Mouse (Mus musculus): ENCODE results near the gene Sox13. TPM values are rescaled to one million over a fixed set of nuclear protein-coding genes. Genes with fewer than 3 reads are reported as not detected.

The Sox13 gene
- polyA plus RNA-seq (2021; fragmentation: Nextera tagmentation): 1.5 and 1.8 TPM in 2 replicates
- long read RNA-seq, experiment 1: 0 reads
- long read RNA-seq, experiment 2: 0 reads

GRCm38 (mm10) chr1:133423543-133424480 lies at the start of gene Sox13:
Gene Sox13 (minus strand): TSS chr1:133424377.

DNA sequence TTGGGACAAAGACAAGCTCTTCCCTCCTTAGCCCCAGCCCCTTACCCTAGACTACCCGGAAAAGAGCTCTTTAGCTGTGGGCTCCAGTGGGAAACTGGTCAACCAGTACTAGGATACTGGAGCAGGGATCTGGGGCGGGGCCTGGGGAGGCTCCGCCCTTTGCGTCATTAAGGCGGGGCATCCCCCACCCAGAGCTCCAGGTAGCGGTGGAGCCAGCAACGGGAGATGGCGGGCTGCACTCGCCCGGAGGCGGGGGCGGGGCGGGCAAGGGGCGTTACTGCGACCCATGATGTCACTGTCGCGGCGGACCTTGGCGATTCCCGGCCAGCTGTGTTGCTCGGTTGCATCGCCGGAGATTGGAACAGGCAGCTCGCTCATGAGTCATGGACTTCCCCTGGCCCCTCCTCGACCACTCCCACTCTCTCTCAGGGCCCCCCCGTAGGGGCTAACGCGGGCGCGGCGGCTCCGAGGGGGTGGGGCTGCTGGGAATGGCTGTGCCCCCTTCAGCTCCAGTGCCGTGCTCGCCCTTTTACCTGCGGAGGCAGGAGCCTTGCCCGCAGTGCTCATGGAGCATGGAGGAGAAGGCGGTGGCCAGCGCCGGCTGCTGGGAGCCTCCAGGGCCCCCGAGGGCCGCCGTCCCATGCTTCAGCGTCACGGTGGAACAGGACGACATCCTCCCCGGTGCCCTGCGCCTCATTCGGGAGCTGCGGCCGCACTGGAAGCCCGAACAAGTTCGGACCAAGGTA lies 60.7 kb downstream of the Sox13 start, which contains the start of gene Etnk2:
Gene Etnk2, plus strand, starts transcription at position 297 of the 746 bp plus-strand sequence.

GRCm38 (mm10) chr1:133350210-133350609 lies 74.0 kb downstream of the Sox13 start, which contains the start of gene Ren1:
Gene Ren1 (plus strand): TSS chr1:133350510.

Other genes with a start within 250 kb of the Sox13 start
- not detected in 2 replicates for gene Golt1a, start 114.6 kb downstream of the Sox13 start, polyA plus RNA-seq (2021; fragmentation: Nextera tagmentation)
- gene Kiss1, start 102.5 kb downstream of the Sox13 start, polyA plus RNA-seq (2021; fragmentation: Nextera tagmentation): 0.58 TPM in 1 of 2 replicates, not detected in the other
- 0.11 and 0.54 TPM in 2 replicates for gene Ren1, start 73.9 kb downstream of the Sox13 start, polyA plus RNA-seq (2021; fragmentation: Nextera tagmentation)
- 1.4 and 1.5 TPM in 2 replicates for gene Etnk2, start 60.8 kb downstream of the Sox13 start, polyA plus RNA-seq (2021; fragmentation: Nextera tagmentation)
- gene Snrpe, start 185.9 kb upstream of the Sox13 start, polyA plus RNA-seq (2021; fragmentation: Nextera tagmentation): 337 and 355 TPM in 2 replicates
- gene Zbed6, start 236.5 kb upstream of the Sox13 start, polyA plus RNA-seq (2021; fragmentation: Nextera tagmentation): 0.28 and 0.39 TPM in 2 replicates
- gene Gm38394, start 236.9 kb upstream of the Sox13 start, polyA plus RNA-seq (2021; fragmentation: Nextera tagmentation): 0.20 and 0.23 TPM in 2 replicates

All from layer of hippocampus, adult 6 months (tissue).